Mouse (Mus musculus): ENCODE measurements around the gene Rbm26. TPM values are rescaled to one million over a fixed set of nuclear protein-coding genes. Genes with fewer than 3 reads are reported as not detected.

Rbm26 gene
- polyA plus RNA-seq (2014; fragmentation: Nextera tagmentation; extraction: Ambion mirVana): 44.2 and 45.1 TPM in 2 replicates

- H3K27me3 ChIP-seq (ENCODE audit: insufficient read depth, low read length): no peaks in the 10 kb centered on the region
- 1% methylated on average over 28 of the region's 28 CpGs for WGBS
- peak; percentile 96 for ATAC-seq (ENCODE audit: insufficient read depth)
- H3K27ac ChIP-seq (ENCODE audit: low read depth): peak within 1 kb of the TSS; percentile 94
- H3K9ac ChIP-seq: peak within 1 kb of the TSS; percentile 99
- no peaks in the 10 kb centered on the region for H3K9me3 ChIP-seq (ENCODE audit: low read depth, low read length)
- H3K4me1 ChIP-seq (ENCODE audit: insufficient read depth): peaks cover 13% of the 10 kb centered on the region; the same call in 1 of the 2 replicates
- peak; percentile 98 for DNase-seq
- H3K4me2 ChIP-seq: peak within 1 kb of the TSS; percentile 88
- TF ChIP-seq CTCF (IDR thresholded peaks at IDR 0.05; ENCODE audit: low read depth): no peak
- H3K36me3 ChIP-seq (ENCODE audit: insufficient read depth): no peaks in the 10 kb centered on the region
- H3K4me3 ChIP-seq (ENCODE audit: low read depth, low read length): peak within 1 kb of the TSS; percentile 85
Observed at GRCm38 (mm10) chr14:105177238-105177693, at the start of gene Rbm26. Gene Rbm26, minus strand, starts transcription at chr14:105177327.

- peaks cover 2% of the 10 kb centered on the region; the same call in 1 of the 2 replicates for H3K4me1 ChIP-seq (ENCODE audit: insufficient read depth)
- no peak for ATAC-seq (ENCODE audit: insufficient read depth)
Observed at GRCm38 (mm10) chr14:105225790-105226189, 48.7 kb upstream of the Rbm26 start.

DNA sequence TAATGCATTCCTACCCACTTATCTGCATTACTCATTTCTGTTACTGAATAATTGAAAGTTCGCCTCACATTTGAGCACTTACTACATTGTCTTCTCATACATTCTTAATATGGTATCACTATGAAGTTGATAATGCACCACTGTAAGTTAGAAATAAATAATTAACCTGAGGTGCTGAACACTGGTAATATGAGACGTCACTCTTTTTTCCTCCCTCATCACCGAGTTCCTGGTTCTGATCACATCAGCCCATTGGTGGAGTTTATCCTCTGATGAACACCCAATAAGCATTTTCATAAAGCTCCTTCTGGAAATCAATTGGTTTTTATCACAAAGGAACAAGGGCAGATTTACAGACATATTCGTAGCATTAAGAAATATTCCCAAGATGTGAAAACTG is 45.1 kb upstream of the Rbm26 start:
- no peak overlapping the region for H3K4me2 ChIP-seq
- H3K4me1 ChIP-seq (ENCODE audit: insufficient read depth): peaks cover 5% of the 10 kb centered on the region; the same call in 1 of the 2 replicates
- DNase-seq (no peak), ATAC-seq (ENCODE audit: insufficient read depth) (no peak)
- no peaks in the 10 kb centered on the region for H3K36me3 ChIP-seq (ENCODE audit: insufficient read depth)
- H3K27me3 ChIP-seq (ENCODE audit: insufficient read depth, low read length): no peaks in the 10 kb centered on the region
- no peak overlapping the region for H3K9ac ChIP-seq
- 64% methylated on average over 4 of the region's 4 CpGs for WGBS
- no peak for TF ChIP-seq CTCF (IDR thresholded peaks at IDR 0.05; ENCODE audit: low read depth)
- H3K9me3 ChIP-seq (ENCODE audit: low read depth, low read length): no peaks in the 10 kb centered on the region
- no peak overlapping the region for H3K27ac ChIP-seq (ENCODE audit: low read depth)
- no peak overlapping the region for H3K4me3 ChIP-seq (ENCODE audit: low read depth, low read length)

More at GRCm38 (mm10) chr14:105225790-105226189, 48.7 kb upstream of the Rbm26 start:
- 0 out of 2 replicates have a peak, but pooled peaks have one; percentile 8 for TF ChIP-seq CTCF (IDR thresholded peaks at IDR 0.05; ENCODE audit: low read depth)
- H3K36me3 ChIP-seq (ENCODE audit: insufficient read depth): no peaks in the 10 kb centered on the region
- H3K27me3 ChIP-seq (ENCODE audit: insufficient read depth, low read length): no peaks in the 10 kb centered on the region
- no peak overlapping the region for H3K4me3 ChIP-seq (ENCODE audit: low read depth, low read length)
- H3K9me3 ChIP-seq (ENCODE audit: low read depth, low read length): no peaks in the 10 kb centered on the region
- DNase-seq: no peak
- H3K9ac ChIP-seq: no peak overlapping the region
- no peak overlapping the region for H3K27ac ChIP-seq (ENCODE audit: low read depth)
- H3K4me2 ChIP-seq: no peak overlapping the region
- WGBS: 72% methylated on average over 4 of the region's 4 CpGs

GRCm38 (mm10) chr14:105219525-105220376 is 42.6 kb upstream of the Rbm26 start:
- DNase-seq (peak; percentile 91), ATAC-seq (ENCODE audit: insufficient read depth) (peak; percentile 94)
- Histone ChIP-seq H3K27ac (ENCODE audit: low read depth) (no peak overlapping the region), H3K27me3 (ENCODE audit: insufficient read depth, low read length) (no peaks in the 10 kb centered on the region), H3K9ac (no peak overlapping the region), H3K4me1 (ENCODE audit: insufficient read depth) (peaks cover 5% of the 10 kb centered on the region; the same call in 1 of the 2 replicates), H3K36me3 (ENCODE audit: insufficient read depth) (no peaks in the 10 kb centered on the region), H3K9me3 (ENCODE audit: low read depth, low read length) (no peaks in the 10 kb centered on the region), H3K4me3 (ENCODE audit: low read depth, low read length) (no peak overlapping the region), H3K4me2 (no peak overlapping the region)
- 36% methylated on average over 9 of the region's 9 CpGs for WGBS
- TF ChIP-seq CTCF (IDR thresholded peaks at IDR 0.05; ENCODE audit: low read depth): no peak

GRCm38 (mm10) chr14:105198401-105198800 is 21.3 kb upstream of the Rbm26 start:
- H3K36me3 ChIP-seq (ENCODE audit: insufficient read depth): no peaks in the 10 kb centered on the region
- H3K4me3 ChIP-seq (ENCODE audit: low read depth, low read length): no peak overlapping the region
- peak; percentile 34 for TF ChIP-seq CTCF (IDR thresholded peaks at IDR 0.05; ENCODE audit: low read depth)
- no peak overlapping the region for H3K4me2 ChIP-seq
- H3K9me3 ChIP-seq (ENCODE audit: low read depth, low read length): no peaks in the 10 kb centered on the region
- no peaks in the 10 kb centered on the region for H3K4me1 ChIP-seq (ENCODE audit: insufficient read depth)
- no peak for ATAC-seq (ENCODE audit: insufficient read depth)
- DNase-seq: no peak
- no peak overlapping the region for H3K27ac ChIP-seq (ENCODE audit: low read depth)
- H3K9ac ChIP-seq: no peak overlapping the region
- no peaks in the 10 kb centered on the region for H3K27me3 ChIP-seq (ENCODE audit: insufficient read depth, low read length)
- WGBS: 46% methylated on average over 5 of the region's 5 CpGs

DNA sequence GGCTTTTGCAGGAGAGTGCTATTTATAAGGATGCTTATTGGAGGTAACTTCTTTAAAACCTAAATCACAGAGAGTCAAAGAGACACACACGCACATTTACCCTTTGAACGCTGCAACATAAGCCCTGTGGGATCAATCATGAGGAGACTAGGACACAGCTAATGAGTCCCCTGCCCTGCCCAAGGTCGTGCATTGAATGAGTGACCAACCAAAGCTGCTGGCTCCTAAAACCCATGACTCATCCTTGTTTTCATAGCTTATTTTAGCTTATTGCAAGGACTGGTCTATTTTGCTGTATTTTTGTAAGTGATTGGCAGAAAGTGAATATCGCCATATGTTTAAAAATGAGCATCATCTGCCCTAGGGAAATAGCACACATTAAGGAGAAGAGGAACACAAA is 17.6 kb upstream of the Rbm26 start:
- Histone ChIP-seq H3K9ac (no peak overlapping the region), H3K27me3 (ENCODE audit: insufficient read depth, low read length) (no peaks in the 10 kb centered on the region), H3K4me2 (no peak overlapping the region), H3K27ac (ENCODE audit: low read depth) (no peak overlapping the region), H3K4me1 (ENCODE audit: insufficient read depth) (no peaks in the 10 kb centered on the region), H3K9me3 (ENCODE audit: low read depth, low read length) (no peaks in the 10 kb centered on the region), H3K36me3 (ENCODE audit: insufficient read depth) (no peaks in the 10 kb centered on the region), H3K4me3 (ENCODE audit: low read depth, low read length) (no peak overlapping the region)
- 61% methylated on average over 4 of the region's 4 CpGs for WGBS
- DNase-seq: no peak
- no peak for ATAC-seq (ENCODE audit: insufficient read depth)
- TF ChIP-seq CTCF (IDR thresholded peaks at IDR 0.05; ENCODE audit: low read depth): no peak

DNA sequence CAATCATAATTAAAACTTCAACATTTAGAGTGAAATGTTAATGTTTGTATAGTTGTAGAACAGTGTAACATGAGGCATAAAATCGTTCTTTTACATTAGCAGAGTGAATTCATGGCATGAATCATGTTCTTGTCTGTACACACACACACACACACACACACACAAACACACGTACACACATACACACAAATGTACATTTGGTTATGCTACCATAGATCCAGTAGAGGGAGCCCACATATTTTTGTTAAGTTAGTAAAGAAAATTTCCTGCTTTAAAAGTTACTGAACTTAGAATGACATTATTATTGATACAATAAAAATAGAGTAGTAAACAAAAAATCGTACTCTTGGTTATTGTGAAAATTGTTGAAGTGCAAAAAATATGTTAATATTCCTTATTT is 7.7 kb upstream of the Rbm26 start:
- Histone ChIP-seq H3K4me3 (ENCODE audit: low read depth, low read length) (no peak overlapping the region), H3K9me3 (ENCODE audit: low read depth, low read length) (no peaks in the 10 kb centered on the region), H3K36me3 (ENCODE audit: insufficient read depth) (no peaks in the 10 kb centered on the region), H3K27ac (ENCODE audit: low read depth) (no peak overlapping the region), H3K4me2 (no peak overlapping the region), H3K4me1 (ENCODE audit: insufficient read depth) (no peaks in the 10 kb centered on the region), H3K9ac (no peak overlapping the region), H3K27me3 (ENCODE audit: insufficient read depth, low read length) (no peaks in the 10 kb centered on the region)
- no peak for ATAC-seq (ENCODE audit: insufficient read depth)
- peak; percentile 44 for DNase-seq
- 39% methylated on average over 3 of the region's 3 CpGs for WGBS
- peak; percentile 51 for TF ChIP-seq CTCF (IDR thresholded peaks at IDR 0.05; ENCODE audit: low read depth)
